ENCODE assay signal across 22 mouse cellular contexts in the genomic region with DNA sequence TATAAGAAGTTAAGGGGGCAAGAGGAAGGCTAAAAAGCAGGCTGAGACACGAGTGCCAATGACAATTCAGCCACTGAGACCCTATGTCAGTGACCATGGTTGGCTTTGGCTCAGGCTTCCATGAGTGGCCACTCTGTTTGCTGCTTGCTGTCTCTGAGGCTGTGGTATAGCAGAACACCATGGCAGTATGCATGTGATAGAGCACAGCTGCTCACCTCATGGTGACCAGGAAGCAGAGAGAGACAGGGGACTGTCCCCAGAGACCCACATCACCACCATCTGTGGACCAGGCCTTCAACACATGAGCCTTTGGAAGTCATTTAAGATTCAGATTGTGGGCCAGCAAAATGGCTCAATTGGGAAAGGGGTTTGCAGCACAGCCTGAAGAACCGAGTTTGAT. TPM values are rescaled to one million over a fixed set of nuclear protein-coding genes. Genes with fewer than 3 reads are reported as not detected.
DNase-seq lines count a peak whose midpoint lies in the region; TF ChIP-seq lines count a peak whose summit lies in the region.
"Had no signal": no experiment of that assay in that cellular context is flagged by ENCODE, and none has a peak within 500 bp of the region (broad histone marks: within the 10 kb centered on the region; RNA-seq: fewer than 3 reads in every experiment).

No protein-coding gene starts in this region.

- no peak for TF ChIP-seq EP300 in CH12.LX (IDR thresholded peaks at IDR 0.05; ENCODE audit: low read length)

- no peaks in the 10 kb centered on the region for H3K9me3 ChIP-seq in heart, embryonic 10.5 days
- peaks cover 10% of the 10 kb centered on the region for H3K9me3 ChIP-seq in CH12.LX (replicated peaks; ENCODE audit: low read length)
- H3K9me3 ChIP-seq: G1E had no signal

- no peak overlapping the region for H3K4me2 ChIP-seq in CH12.LX (ENCODE audit: insufficient read depth, low read depth, poor library complexity, severe bottlenecking)

- TF ChIP-seq POLR2A in CH12.LX (IDR thresholded peaks at IDR 0.05; ENCODE audit: low read depth, low read length): no peak

- H3K27me3 ChIP-seq in heart, embryonic 10.5 days (ENCODE audit: insufficient read depth, poor library complexity, severe bottlenecking): peaks cover 8% of the 10 kb centered on the region; the same call in 1 of the 2 replicates
- no peaks in the 10 kb centered on the region for H3K27me3 ChIP-seq in CH12.LX (replicated peaks)
- H3K27me3 ChIP-seq: Patski had no signal

- no peak for TF ChIP-seq CTCF in CH12.LX (conservative IDR thresholded peaks at IDR 0.05 in 1 of 2, IDR thresholded peaks at IDR 0.05 in 1 of 2; ENCODE audit: low read depth in 2 of 2, low read length in 2 of 2)

- dilution Hi-C loops in CH12.LX (cut with MboI; ENCODE audit: extremely low pct_ligation_motif_present, extremely low pct_unique_long_range_greater_than_20kb, low sequenced_read_pairs): no loop called here

- no peak overlapping the region for H3K9ac ChIP-seq in CH12.LX (ENCODE audit: insufficient read depth, low read depth)

- 82% methylated on average over 2 of the region's 2 CpGs for WGBS in heart, embryonic 10.5 days

- peaks cover 23% of the 10 kb centered on the region for H3K4me1 ChIP-seq in heart, embryonic 10.5 days
- peaks cover 5 to 18% of the 10 kb centered on the region in 2 experiments for H3K4me1 ChIP-seq in CH12.LX (ENCODE audit: control insufficient read depth in 1 of 2, insufficient read depth in 2 of 2)

- no peak overlapping the region for H3K4me3 ChIP-seq in heart, embryonic 10.5 days
- H3K4me3 ChIP-seq in CH12.LX (replicated peaks in 1 of 3; ENCODE audit: low read depth in 2 of 3, low read length in 2 of 3, poor library complexity in 1 of 3): no peak overlapping the region

- no peak for TF ChIP-seq RAD21 in CH12.LX (IDR thresholded peaks at IDR 0.05; ENCODE audit: low read depth, low read length)

- in situ Hi-C loops in CH12.LX (cut with MboI; ENCODE audit: low pct_ligation_motif_present, low pct_unique_long_range_greater_than_20kb, low sequenced_read_pairs): no loop called here

- H3K79me2 ChIP-seq in CH12.LX (replicated peaks; ENCODE audit: control insufficient read depth, extremely low read depth, insufficient read depth, poor library complexity, severe bottlenecking): no peaks in the 10 kb centered on the region

- 0 out of 2 replicates have a peak, but pooled peaks cover 2% of the 10 kb centered on the region for H3K36me3 ChIP-seq in heart, embryonic 10.5 days
- H3K36me3 ChIP-seq in CH12.LX (replicated peaks in 1 of 2; ENCODE audit: control insufficient read depth in 1 of 2, insufficient read depth in 1 of 2, low read length in 1 of 2): no peaks in the 10 kb centered on the region
- H3K36me3 ChIP-seq: G1E had no signal

- DNase-seq in heart, adult 11 months: peak; percentile 78
- DNase-seq in heart, postnatal 25 days (ENCODE audit: low spot score): no peak
- DNase-seq in heart, embryonic 10.5 days (ENCODE audit: low spot score): peak; percentile 53
- DNase-seq in heart, adult 8-10 months (ENCODE audit: low spot score): no peak
- DNase-seq in CH12.LX (ENCODE audit: extremely low read depth): peak; percentile 37
- no peak for DNase-seq in urinary bladder, postnatal 25 days (ENCODE audit: low spot score)
- DNase-seq: adrenal gland, adult 2 months; adrenal gland, adult 8-10 months; adrenal gland, postnatal 10 days; adrenal gland, postnatal 14 days; adrenal gland, postnatal 25 days; adrenal gland, postnatal 36 days; B cell, adult 2 months; cerebellum, adult 11 months; cerebellum, adult 11-12 months; cerebellum, adult 18-20 months; cerebellum, adult 2 months had no signal

- no peak overlapping the region for H3K27ac ChIP-seq in heart, embryonic 10.5 days
- no peak overlapping the region for H3K27ac ChIP-seq in CH12.LX (ENCODE audit: insufficient read depth, low read depth)

- intact Hi-C loops in heart, postnatal 25 days (cut with DNase I): no loop called here

TF ChIP-seq in CH12.LX, 34 proteins besides CTCF, POLR2A, EP300 and RAD21:
- TF ChIP-seq ZKSCAN1 (IDR thresholded peaks at IDR 0.05; ENCODE audit: borderline replicate concordance, low read depth, low read length): no peak
- no peak for TF ChIP-seq JUN (IDR thresholded peaks at IDR 0.05; ENCODE audit: insufficient read depth, low read depth, low read length)
- no peak for TF ChIP-seq CHD2 (IDR thresholded peaks at IDR 0.05; ENCODE audit: low read length)
- no peak for TF ChIP-seq HCFC1 (IDR thresholded peaks at IDR 0.05; ENCODE audit: low read depth, low read length)
- no peak for TF ChIP-seq PAX5 (IDR thresholded peaks at IDR 0.05; ENCODE audit: low read length)
- TF ChIP-seq ZMIZ1 (IDR thresholded peaks at IDR 0.05; ENCODE audit: low read depth, low read length): no peak
- no peak for TF ChIP-seq MAZ (IDR thresholded peaks at IDR 0.05; ENCODE audit: low read depth, low read length)
- TF ChIP-seq MAX (IDR thresholded peaks at IDR 0.05; ENCODE audit: low read length): no peak; the same call in 1 of the 2 replicates
- TF ChIP-seq MEF2A (IDR thresholded peaks at IDR 0.05; ENCODE audit: borderline replicate concordance, low read depth, low read length): no peak
- no peak for TF ChIP-seq RCOR1 (conservative IDR thresholded peaks at IDR 0.05; ENCODE audit: low read depth, low read length)
- TF ChIP-seq UBTF (IDR thresholded peaks at IDR 0.05; ENCODE audit: low read depth, low read length): no peak
- TF ChIP-seq POLR2AphosphoS2 (IDR thresholded peaks at IDR 0.05; ENCODE audit: low read depth, low read length): no peak
- no peak for TF ChIP-seq IRF4 (IDR thresholded peaks at IDR 0.05; ENCODE audit: low read depth, low read length)
- TF ChIP-seq E2F4 (IDR thresholded peaks at IDR 0.05; ENCODE audit: insufficient replicate concordance, low read depth, low read length): no peak

RNA-seq across cellular contexts. Expression of a gene that starts 22.6 kb away (rescaled TPM):
- total RNA-seq in heart, postnatal 25 days (2021): 10 to 100 TPM in 1 of 2 experiments, 1 to 10 TPM in 1; 9.2 to 12.0 TPM
- 10.5 and 12.1 TPM in 2 replicates for polyA plus RNA-seq in heart, embryonic 10.5 days (2016; fragmentation: Nextera tagmentation; extraction: Ambion mirVana)
- 1 to 10 TPM; 5.8 to 6.8 (median 6.4) TPM for total RNA-seq in heart, adult 8-10 months (2022)
- total RNA-seq in CH12.LX (2012; rRNA removed): 0.34 TPM in 1 of 2 replicates, not detected in the other
- 0.59 TPM in 1 of 2 replicates, not detected in the other for total RNA-seq in CH12.LX (2014; rRNA removed)
- polyA plus RNA-seq in CH12.LX (2012; ENCODE audit: insufficient read length, low read depth): 0.04 and 0.15 TPM in 2 replicates
- total RNA-seq: MEL had no signal
- polyA plus RNA-seq: activated CD4-positive, CD25-positive, alpha-beta regulatory T cell, adult 4 months; G1E had no signal

RNA-seq across cellular contexts. Expression of a gene that starts 51.3 kb away (rescaled TPM):
- 10 to 100 TPM; 10.6 TPM for total RNA-seq in heart, postnatal 25 days (2021)
- polyA plus RNA-seq in heart, embryonic 10.5 days (2016; fragmentation: Nextera tagmentation; extraction: Ambion mirVana): 10.3 and 11.9 TPM in 2 replicates
- 1 to 10 TPM; 6.7 to 9.2 (median 8.3) TPM for total RNA-seq in heart, adult 8-10 months (2022)
- total RNA-seq in CH12.LX (2012; rRNA removed) (10.2 and 10.8 TPM in 2 replicates), CH12.LX (2014; rRNA removed) (9.8 and 11.1 TPM in 2 replicates)
- polyA plus RNA-seq in CH12.LX (2012; ENCODE audit: insufficient read length, low read depth): 5.8 and 6.8 TPM in 2 replicates

RNA-seq across cellular contexts. Expression of a gene that starts 53.5 kb away (rescaled TPM):
- total RNA-seq in heart, postnatal 25 days (2021): 10 to 100 TPM in 1 of 2 experiments, 1 to 10 TPM in 1; 8.2 to 10.4 TPM
- 19.8 and 24.6 TPM in 2 replicates for polyA plus RNA-seq in heart, embryonic 10.5 days (2016; fragmentation: Nextera tagmentation; extraction: Ambion mirVana)
- 1 to 10 TPM; 7.4 to 9.1 (median 8.3) TPM for total RNA-seq in heart, adult 8-10 months (2022)
- total RNA-seq in CH12.LX (2012; rRNA removed): 0.68 and 0.84 TPM in 2 replicates
- 0.95 and 1.1 TPM in 2 replicates for total RNA-seq in CH12.LX (2014; rRNA removed)
- polyA plus RNA-seq in CH12.LX (2012; ENCODE audit: insufficient read length, low read depth): 0.50 and 1.3 TPM in 2 replicates
- polyA plus RNA-seq: activated CD4-positive, CD25-positive, alpha-beta regulatory T cell, adult 4 months; CD4-positive, CD25-positive, alpha-beta regulatory T cell, adult 4 months had no signal

Comparison
In these comparisons a context has a peak if more than half of its experiments do, and no peak if none do; other contexts are left out.
1. DNase-seq: peak in heart, adult 11 months (single experiment), heart, embryonic 10.5 days (single experiment) and CH12.LX (single experiment); none in heart, postnatal 25 days (single experiment), heart, adult 8-10 months (single experiment) and urinary bladder, postnatal 25 days (single experiment).
2. RNA of a gene that starts 22.6 kb away (total RNA-seq): 9.2 to 12.0 TPM in heart, postnatal 25 days and 5.8 to 6.8 TPM in heart, adult 8-10 months; 0.34 to 0.59 TPM in CH12.LX; every median in the first group is over 4 times any median in the second.
3. RNA of a gene that starts 53.5 kb away (total RNA-seq): 8.2 to 10.4 TPM in heart, postnatal 25 days and 7.4 to 9.1 TPM in heart, adult 8-10 months; 0.68 to 1.1 TPM in CH12.LX; every median in the first group is over 4 times any median in the second.